Mouse (Mus musculus): ENCODE results near the gene Rexo4.

DNA sequence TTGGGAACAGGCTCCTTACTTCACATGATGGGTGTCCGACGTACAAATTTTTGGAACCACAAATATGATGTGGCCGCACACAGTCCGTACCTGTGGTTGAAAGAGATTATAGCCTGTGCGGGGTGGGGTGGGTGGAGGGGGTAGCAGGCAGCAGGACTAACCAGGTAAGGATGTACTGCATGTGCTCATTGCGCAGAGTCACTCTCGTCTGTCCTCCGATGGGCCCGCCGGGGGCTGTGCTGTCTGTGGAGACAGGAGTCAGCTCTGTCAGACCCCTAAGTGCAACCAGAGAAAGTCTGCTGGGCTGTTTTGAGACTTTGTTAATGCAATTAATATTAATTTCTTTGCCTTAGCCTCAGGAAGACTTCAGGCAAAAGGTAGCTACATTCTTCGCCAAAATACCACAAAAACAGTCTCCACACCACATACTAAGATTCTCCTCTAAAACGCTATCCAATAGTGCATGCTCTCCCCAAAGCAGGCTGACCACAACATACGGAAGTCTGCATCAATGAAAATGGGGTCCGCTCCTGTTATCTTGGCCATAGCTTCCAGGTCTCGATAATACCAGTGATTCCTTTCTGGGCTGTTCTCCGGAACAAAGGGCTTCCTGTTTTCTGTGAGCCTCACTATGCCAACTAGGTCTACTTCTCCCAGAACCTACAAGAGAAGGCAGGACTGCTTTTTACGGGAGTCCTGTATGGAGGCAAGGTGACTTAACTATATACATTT, 50.6 kb downstream of the Rexo4 start:
- TF ChIP-seq POLR2A (IDR thresholded peaks at IDR 0.05; ENCODE audit: control insufficient read depth, extremely low read depth, insufficient read depth, low read length, poor library complexity): no peak
- no peak for TF ChIP-seq CTCF (IDR thresholded peaks at IDR 0.05; ENCODE audit: borderline replicate concordance, control insufficient read depth, extremely low read depth, insufficient read depth, low read length, poor library complexity)

All from thymus, adult 2 months (tissue).